8 mouse cellular contexts compared by ENCODE assay signal in genomic region chr13:42051202-42051906, GRCm38 (mm10). TPM values are rescaled to one million over a fixed set of nuclear protein-coding genes. Genes with fewer than 3 reads are reported as not detected.
A peak's percentile ranks its signal among the peaks of the same experiment; 100 is the strongest.
DNase-seq lines count a peak whose midpoint lies in the region; ATAC-seq and TF ChIP-seq lines count a peak whose summit lies in the region.

No protein-coding gene starts in this region.

- ATAC-seq in Patski, result peak; percentile 73
- peak; percentile 84 for ATAC-seq in hindbrain, embryonic 12.5 days (ENCODE audit: low FRiP score)

- peaks cover 9% of the 10 kb centered on the region for H3K4me1 ChIP-seq in hindbrain, embryonic 12.5 days

- H3K9ac ChIP-seq in hindbrain, embryonic 12.5 days, result peak overlapping the region; percentile 92

- H3K4me2 ChIP-seq in hindbrain, embryonic 12.5 days (replicated peaks), result peak overlapping the region; percentile 83

- CTCF ChIA-PET in Patski (lab: Charles Lee), result interaction anchor here (0.7 kb wide), 1 partner anchor 284 kb away, joined by 3 read pairs; no protein-coding TSS in a partner anchor

- no peaks in the 10 kb centered on the region for H3K27me3 ChIP-seq in Patski
- H3K27me3 ChIP-seq in hindbrain, embryonic 12.5 days, result 0 out of 2 replicates have a peak, but pooled peaks cover 5% of the 10 kb centered on the region

- TF ChIP-seq CTCF in Patski (IDR thresholded peaks at IDR 0.05), result no peak

- H3K36me3 ChIP-seq in hindbrain, embryonic 12.5 days, result peaks cover 5% of the 10 kb centered on the region

- in situ Hi-C loops in Patski (cut with MboI; ENCODE audit: low pct_unique_long_range_greater_than_20kb), result loop anchor here (10.0 kb wide), 2 partner anchors 193 to 533 kb away; no protein-coding TSS in a partner anchor

- DNase-seq in Patski (ENCODE audit: low read depth, low spot score), result peak; percentile 88
- peak; percentile 99 for DNase-seq in cerebellum, postnatal 10 days
- DNase-seq in frontal cortex, postnatal 10 days (ENCODE audit: low spot score in 2 of 2), result peak; percentile 93 to 94
- DNase-seq in layer of hippocampus, postnatal 14 days (ENCODE audit: low spot score in 2 of 2), result peak; percentile 87 to 95
- peak; percentile 99 for DNase-seq in lung, postnatal 10 days
- DNase-seq in ovary, postnatal 14 days (ENCODE audit: low spot score), result peak; percentile 96
- peak; percentile 99 for DNase-seq in thymus, postnatal 10 days (ENCODE audit: low spot score in 2 of 2)

- H3K4me3 ChIP-seq in hindbrain, embryonic 12.5 days, result peak overlapping the region; percentile 92

- peak overlapping the region; percentile 99 for H3K27ac ChIP-seq in hindbrain, embryonic 12.5 days

- POLR2A ChIA-PET in Patski (lab: Charles Lee), result interaction anchor here (0.5 to 1.6 kb wide), 5 partner anchors 29 to 375 kb away, joined by 3 to 7 read pairs (median 3); no protein-coding TSS in a partner anchor

- WGBS in hindbrain, embryonic 12.5 days, result under 1% methylated on average over 23 of the region's 51 CpGs

- no peaks in the 10 kb centered on the region for H3K9me3 ChIP-seq in hindbrain, embryonic 12.5 days (replicated peaks)

RNA-seq across cellular contexts. Expression of gene Hivep1, which starts 0.5 kb away (rescaled TPM):
- 36.5 TPM for polyA plus RNA-seq in Patski (2021)
- 19.0 TPM in 2 replicates for polyA plus RNA-seq in hindbrain, embryonic 12.5 days (2016; fragmentation: Nextera tagmentation; extraction: Ambion mirVana)
- total RNA-seq in layer of hippocampus, postnatal 14 days (2021), result 10 to 100 TPM; 25.6 to 27.4 TPM

Comparison
In these comparisons a context has a peak if more than half of its experiments do, and no peak if none do; other contexts are left out.
1. Peak in every context shown above with its lines: DNase-seq, ATAC-seq, H3K4me3 ChIP-seq and H3K27ac ChIP-seq.